Mouse (Mus musculus) liver, embryonic 11.5 days (tissue): Measurements from ENCODE around the gene Spint3. TPM values are rescaled to one million over a fixed set of nuclear protein-coding genes. Genes with fewer than 3 reads are reported as not detected.
"Not testable (repeated sequence)": the region's sequence is repeated elsewhere in the genome, so short reads cannot be mapped to it uniquely, and the experiment has no call there.

Experiments used
- ATAC-seq: fragments of 200-750 bp; cut with Nextera tagmentation; replicated peaks from 2 replicates; pipeline ENCODE4 v1.8.0; 2017; ENCODE audit warnings: moderate number of reproducible peaks, mild to moderate bottlenecking, moderate TSS enrichment, moderate library complexity; ENCODE audit not compliant: low FRiP score
- DNase-seq: peaks from one replicate; pipeline ENCODE4 v3.0.0-alpha.2; 2017; ENCODE audit warnings: low spot score
- H3K27ac ChIP-seq: fragments of 300-500 bp; sonication (generic); 2 replicates; pipeline ENCODE4 v1.5.1; 2014; ENCODE audit warnings: mild to moderate bottlenecking, low read depth, low read length, control low read depth
- H3K27me3 ChIP-seq: fragments of 300-500 bp; sonication (generic); replicated peaks from 2 replicates; pipeline ENCODE4 v1.6.1; 2014; ENCODE audit warnings: low read length, mixed read lengths; ENCODE audit not compliant: control insufficient read depth, insufficient read depth
- H3K36me3 ChIP-seq: fragments of 300-500 bp; sonication (generic); 2 replicates; pipeline ENCODE4 v1.6.1; 2014; ENCODE audit warnings: mild to moderate bottlenecking, low read length, moderate library complexity, mixed read lengths; ENCODE audit not compliant: control insufficient read depth, insufficient read depth
- H3K4me1 ChIP-seq: fragments of 300-500 bp; sonication (generic); replicated peaks from 2 replicates; pipeline ENCODE4 v1.6.1; 2014; ENCODE audit warnings: low read length, mixed read lengths; ENCODE audit not compliant: control insufficient read depth, insufficient read depth
- H3K4me2 ChIP-seq: fragments of 300-500 bp; sonication (generic); 2 replicates; pipeline ENCODE4 v1.6.1; 2014; ENCODE audit warnings: mild to moderate bottlenecking, control low read depth, moderate library complexity
- H3K4me3 ChIP-seq: fragments of 300-500 bp; sonication (generic); 2 replicates; pipeline ENCODE4 v1.5.1; 2014; ENCODE audit warnings: low read depth, low read length, control low read depth
- H3K9ac ChIP-seq: fragments of 300-500 bp; sonication (generic); 2 replicates; pipeline ENCODE4 v1.6.1; 2014; ENCODE audit warnings: low read depth, low read length, control low read depth
- H3K9me3 ChIP-seq: fragments of 300-500 bp; sonication (generic); 2 replicates; pipeline ENCODE4 v1.6.1; 2016; ENCODE audit warnings: low read length, inconsistent platforms, mixed read lengths; ENCODE audit not compliant: control insufficient read depth
- WGBS: fragments of 180-500 bp; shearing (Covaris S2); extraction: QIAGEN DNeasy Blood & Tissue Kit; methylation state at CpG from one replicate; pipeline ENCODE4 v1.1.7; 2014; 5-methylcytosine and 5-hydroxymethylcytosine counted together
- polyA plus RNA-seq: library from polyadenylated mRNA; unstranded; fragments of >200 nt; fragmentation: Nextera tagmentation; extraction: Ambion mirVana; gene quantifications from 2 replicates; pipeline ENCODE4 v1.2.1, GENCODE M21; 2014

The Spint3 gene
- polyA plus RNA-seq, result not detected in 2 replicates

GRCm38 (mm10) chr2:164573359-164573758 lies at the start of gene Spint3:
TSS of gene Spint3 (minus strand) at chr2:164573459.
- 76% methylated on average over 6 of the region's 6 CpGs for WGBS
- not testable (repeated sequence) for H3K27me3 ChIP-seq, H3K27ac ChIP-seq, H3K9ac ChIP-seq, ATAC-seq, H3K4me2 ChIP-seq, H3K36me3 ChIP-seq, DNase-seq, H3K9me3 ChIP-seq, H3K4me3 ChIP-seq, H3K4me1 ChIP-seq

GRCm38 (mm10) chr2:164621775-164622174 lies 48.5 kb upstream of the Spint3 start:
- Histone ChIP-seq H3K4me1 (no peaks in the 10 kb centered on the region), H3K27me3 (no peaks in the 10 kb centered on the region), H3K36me3 (no peaks in the 10 kb centered on the region), H3K9ac (no peak overlapping the region), H3K4me3 (no peak overlapping the region), H3K27ac (no peak overlapping the region), H3K9me3 (no peaks in the 10 kb centered on the region), H3K4me2 (no peak overlapping the region)
- ATAC-seq (no peak), DNase-seq (no peak)
- WGBS, result 77% methylated on average over 4 of the region's 4 CpGs

- Histone ChIP-seq H3K36me3 (no peaks in the 10 kb centered on the region), H3K4me2 (no peak overlapping the region), H3K4me3 (no peak overlapping the region), H3K9ac (no peak overlapping the region), H3K9me3 (no peaks in the 10 kb centered on the region), H3K4me1 (no peaks in the 10 kb centered on the region), H3K27me3 (no peaks in the 10 kb centered on the region), H3K27ac (no peak overlapping the region)
- DNase-seq (no peak), ATAC-seq (no peak)
- 72% methylated on average over 5 of the region's 5 CpGs for WGBS
Observed at GRCm38 (mm10) chr2:164619050-164619449, 45.8 kb upstream of the Spint3 start.

- DNase-seq (no peak), ATAC-seq (no peak)
- Histone ChIP-seq H3K27me3 (no peaks in the 10 kb centered on the region), H3K4me2 (no peak overlapping the region), H3K9me3 (no peaks in the 10 kb centered on the region), H3K9ac (no peak overlapping the region), H3K4me3 (no peak overlapping the region), H3K27ac (no peak overlapping the region), H3K36me3 (no peaks in the 10 kb centered on the region), H3K4me1 (no peaks in the 10 kb centered on the region)
- 86% methylated on average over 3 of the region's 3 CpGs for WGBS
Observed at GRCm38 (mm10) chr2:164615386-164615785, 42.1 kb upstream of the Spint3 start.

GRCm38 (mm10) chr2:164613471-164613870 lies 40.2 kb upstream of the Spint3 start, which contains the start of the genes Wfdc6b and Wfdc8:
TSS of gene Wfdc6b (plus strand) at chr2:164613522.
TSS of gene Wfdc8 (minus strand) at chr2:164613626.
- not testable (repeated sequence) for H3K27me3 ChIP-seq, H3K4me1 ChIP-seq, ATAC-seq, H3K27ac ChIP-seq, DNase-seq, H3K36me3 ChIP-seq, H3K9ac ChIP-seq, H3K9me3 ChIP-seq, H3K4me2 ChIP-seq, H3K4me3 ChIP-seq
- 61% methylated on average over 8 of the region's 8 CpGs for WGBS

GRCm38 (mm10) chr2:164608781-164609180 lies 35.5 kb upstream of the Spint3 start:
- no peak overlapping the region for H3K27ac ChIP-seq
- no peak overlapping the region for H3K4me3 ChIP-seq
- ATAC-seq (no peak), DNase-seq (no peak)
- no peak overlapping the region for H3K9ac ChIP-seq
- H3K4me2 ChIP-seq, result no peak overlapping the region
- WGBS, result 79% methylated on average over 6 of the region's 6 CpGs
- no peaks in the 10 kb centered on the region for H3K9me3 ChIP-seq
- no peaks in the 10 kb centered on the region for H3K27me3 ChIP-seq
- no peaks in the 10 kb centered on the region for H3K4me1 ChIP-seq
- H3K36me3 ChIP-seq, result no peaks in the 10 kb centered on the region

- Histone ChIP-seq H3K9me3 (no peaks in the 10 kb centered on the region), H3K27me3 (no peaks in the 10 kb centered on the region), H3K4me3 (no peak overlapping the region), H3K36me3 (no peaks in the 10 kb centered on the region), H3K4me2 (no peak overlapping the region), H3K27ac (no peak overlapping the region), H3K4me1 (no peaks in the 10 kb centered on the region), H3K9ac (no peak overlapping the region)
- ATAC-seq (no peak), DNase-seq (no peak)
- 87% methylated on average over 8 of the region's 8 CpGs for WGBS
Observed at GRCm38 (mm10) chr2:164604411-164604810, 31.2 kb upstream of the Spint3 start.

- Histone ChIP-seq H3K27ac (no peak overlapping the region), H3K9me3 (no peaks in the 10 kb centered on the region), H3K4me3 (no peak overlapping the region), H3K27me3 (no peaks in the 10 kb centered on the region), H3K4me2 (no peak overlapping the region), H3K9ac (no peak overlapping the region), H3K36me3 (no peaks in the 10 kb centered on the region), H3K4me1 (no peaks in the 10 kb centered on the region)
- WGBS, result 87% methylated on average over 3 of the region's 3 CpGs
- DNase-seq (no peak), ATAC-seq (no peak)
Observed at GRCm38 (mm10) chr2:164603482-164603881, 30.2 kb upstream of the Spint3 start.

GRCm38 (mm10) chr2:164600179-164600578 lies 26.9 kb upstream of the Spint3 start:
- Histone ChIP-seq H3K4me2 (no peak overlapping the region), H3K27me3 (no peaks in the 10 kb centered on the region), H3K36me3 (no peaks in the 10 kb centered on the region), H3K27ac (no peak overlapping the region), H3K9ac (no peak overlapping the region), H3K4me3 (no peak overlapping the region), H3K4me1 (no peaks in the 10 kb centered on the region), H3K9me3 (no peaks in the 10 kb centered on the region)
- DNase-seq, result no peak
- no peak for ATAC-seq
- WGBS, result 66% methylated on average over 3 of the region's 3 CpGs
